Mouse (Mus musculus) cerebellum, adult 11 months (tissue): Measurements from ENCODE around the gene Tmprss3.
A peak's percentile ranks its signal among the peaks of the same experiment; 100 is the strongest.

Experiments
- DNase-seq: peaks from one replicate; pipeline ENCODE4 v3.0.0; 2022

Tmprss3 gene

DNA sequence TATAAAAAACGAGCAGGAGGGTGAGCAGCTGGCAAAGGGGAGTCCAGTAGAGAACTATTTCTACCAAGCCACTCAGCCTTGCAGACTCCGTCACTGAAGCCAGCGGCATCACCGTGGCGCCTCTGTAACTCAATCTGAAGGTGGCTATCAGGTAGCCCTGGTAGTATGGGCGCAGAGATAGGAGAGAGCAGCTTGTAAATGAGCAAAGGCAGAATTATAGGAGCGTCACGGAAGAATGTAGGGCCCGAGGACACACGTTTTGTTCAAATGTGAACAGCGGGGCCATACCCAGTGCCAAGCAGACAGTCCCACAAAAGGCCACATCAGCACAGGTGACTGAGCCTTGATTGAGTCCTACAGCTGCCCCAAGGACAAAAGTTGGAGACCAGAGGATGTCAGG lies at the start of gene Tmprss3:
Gene Tmprss3 (minus strand): TSS at position 101 of the 400 bp plus-strand sequence.
- DNase-seq, result no peak

DNA sequence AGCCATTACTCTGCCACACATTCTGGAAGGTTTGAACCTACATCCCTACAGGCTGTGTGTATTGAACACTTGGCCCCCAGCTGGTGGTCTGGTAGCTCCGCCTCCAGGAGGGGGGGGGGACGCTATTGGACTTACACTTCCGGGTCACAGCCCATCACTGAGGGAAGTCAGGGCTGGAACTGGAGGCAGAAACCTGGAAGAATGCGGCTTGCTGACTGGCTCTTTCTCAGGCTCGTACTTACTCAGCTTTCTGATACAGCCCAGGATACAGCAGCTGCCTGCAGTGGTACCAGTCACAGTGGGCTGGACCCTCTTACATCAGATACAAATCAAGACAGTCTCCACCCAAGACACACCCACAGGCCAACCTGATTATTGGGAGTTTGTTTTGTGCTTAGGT lies 48.4 kb upstream of the Tmprss3 start:
- DNase-seq, result no peak

DNA sequence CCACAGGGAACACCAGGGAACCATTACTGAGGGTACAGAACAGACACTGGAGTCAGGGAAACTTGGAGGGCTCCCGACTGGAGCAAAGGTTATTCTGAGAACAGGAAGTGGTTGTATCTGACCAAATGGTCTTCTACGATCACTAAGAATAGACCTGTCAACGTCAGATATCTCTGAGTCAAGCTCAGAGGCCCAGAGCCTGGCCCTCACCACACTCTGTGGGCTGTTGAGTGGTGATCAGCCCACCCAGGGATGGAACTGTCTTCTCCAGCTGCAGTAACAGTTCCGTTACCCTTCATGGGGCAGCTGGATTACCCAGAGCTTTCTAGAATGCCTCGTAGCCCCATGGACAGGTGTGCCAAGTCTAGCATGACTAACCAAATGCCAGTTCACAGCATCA lies 46.5 kb upstream of the Tmprss3 start:
- DNase-seq, result no peak

DNA sequence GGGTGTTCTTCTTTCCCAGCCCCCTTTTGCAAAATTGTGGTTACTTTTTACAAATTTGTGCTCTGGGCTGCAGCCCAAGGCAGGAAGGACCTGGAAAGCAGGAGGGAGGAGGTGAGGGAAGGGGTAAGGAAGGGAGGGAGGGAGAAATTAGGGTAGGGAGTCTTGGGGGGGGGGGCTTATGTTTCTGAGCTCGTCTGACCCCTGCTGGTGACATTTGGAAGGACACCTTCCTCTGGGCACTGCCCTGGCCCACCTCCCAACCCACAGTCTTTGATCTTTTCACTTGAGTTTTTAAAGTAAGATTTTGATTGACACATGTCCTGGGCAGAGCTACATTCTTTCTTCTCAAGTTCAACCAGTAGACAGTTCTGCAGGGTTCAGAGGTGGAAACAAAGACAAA lies 44.0 kb upstream of the Tmprss3 start:
- no peak for DNase-seq

- DNase-seq, result no peak
Measured at GRCm38 (mm10) chr17:31241156-31241555, 42.4 kb upstream of the Tmprss3 start.

- DNase-seq, result no peak
Measured at GRCm38 (mm10) chr17:31238234-31239020, 39.6 kb upstream of the Tmprss3 start.

- no peak for DNase-seq
Measured at GRCm38 (mm10) chr17:31235915-31236314, 37.1 kb upstream of the Tmprss3 start.

GRCm38 (mm10) chr17:31232251-31233010 lies 33.7 kb upstream of the Tmprss3 start:
- DNase-seq, result no peak

- no peak for DNase-seq
Measured at GRCm38 (mm10) chr17:31231780-31232179, 33.0 kb upstream of the Tmprss3 start.

DNA sequence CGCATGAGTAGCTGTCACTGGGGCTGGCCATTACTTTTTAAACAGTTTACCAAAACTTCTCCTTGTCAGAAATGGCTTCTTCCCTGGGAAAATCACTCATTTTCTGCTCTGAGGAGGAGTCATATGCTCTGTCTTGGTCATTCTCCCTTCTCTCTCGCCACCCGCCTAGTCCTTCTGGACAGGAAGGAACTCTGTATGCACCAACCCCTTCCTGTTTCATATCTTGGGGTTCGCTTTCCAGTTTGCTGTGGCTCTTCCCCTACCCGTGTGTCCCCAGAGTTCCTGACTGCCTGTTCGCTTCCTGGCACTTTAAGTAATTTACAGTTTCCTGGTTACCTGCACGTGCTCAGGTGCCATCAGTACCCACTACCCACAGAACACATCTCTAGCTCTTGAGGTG lies 28.2 kb upstream of the Tmprss3 start:
- no peak for DNase-seq

DNA sequence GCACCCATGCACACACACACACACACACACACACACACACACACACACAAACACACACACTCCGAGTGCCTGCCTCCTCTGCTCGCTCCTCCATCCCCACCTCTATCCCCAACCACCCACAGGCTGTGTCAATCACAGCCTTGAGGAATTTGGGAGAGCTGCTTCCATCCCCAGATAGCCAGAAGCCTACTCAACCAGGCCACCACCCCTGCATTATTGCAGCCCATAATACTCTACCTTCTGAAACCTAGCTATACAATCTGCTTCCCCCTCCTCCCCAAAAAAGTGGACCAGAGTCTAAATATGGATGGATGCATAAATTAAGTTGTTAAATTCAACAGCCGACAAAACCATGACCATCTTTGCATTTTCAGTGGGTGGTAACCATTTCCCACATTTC lies 27.6 kb upstream of the Tmprss3 start:
- no peak for DNase-seq

GRCm38 (mm10) chr17:31224591-31224990 lies 25.8 kb upstream of the Tmprss3 start:
- DNase-seq, result no peak

- DNase-seq, result no peak
Measured at GRCm38 (mm10) chr17:31223835-31224234, 25.1 kb upstream of the Tmprss3 start.

DNA sequence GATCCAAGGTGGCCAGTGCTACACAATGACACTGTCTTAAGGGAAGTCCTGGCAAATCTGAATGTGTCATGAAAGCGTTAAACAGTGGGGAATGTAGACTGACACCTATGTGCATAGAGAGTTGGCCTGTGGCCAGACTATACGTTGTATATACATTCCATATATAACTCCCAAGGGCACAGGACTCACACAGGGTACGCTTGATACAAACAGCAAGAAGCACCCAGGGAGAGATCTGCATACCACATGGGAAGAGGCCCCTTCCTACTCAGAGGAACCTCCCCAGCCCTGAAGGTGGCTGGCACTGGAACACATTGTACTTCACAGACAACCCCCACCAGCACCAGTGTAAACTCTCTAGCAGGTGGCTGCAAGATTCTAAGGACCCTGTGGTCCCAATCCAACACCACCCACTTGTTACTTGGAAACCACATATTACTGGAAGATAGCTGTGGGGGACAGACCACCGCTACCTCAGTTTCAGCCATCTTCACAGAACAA lies 24.1 kb upstream of the Tmprss3 start:
- no peak for DNase-seq

GRCm38 (mm10) chr17:31216068-31216955 lies 17.5 kb upstream of the Tmprss3 start:
- peak; percentile 4 for DNase-seq

- no peak for DNase-seq
Measured at GRCm38 (mm10) chr17:31211881-31212280, 13.1 kb upstream of the Tmprss3 start.

DNA sequence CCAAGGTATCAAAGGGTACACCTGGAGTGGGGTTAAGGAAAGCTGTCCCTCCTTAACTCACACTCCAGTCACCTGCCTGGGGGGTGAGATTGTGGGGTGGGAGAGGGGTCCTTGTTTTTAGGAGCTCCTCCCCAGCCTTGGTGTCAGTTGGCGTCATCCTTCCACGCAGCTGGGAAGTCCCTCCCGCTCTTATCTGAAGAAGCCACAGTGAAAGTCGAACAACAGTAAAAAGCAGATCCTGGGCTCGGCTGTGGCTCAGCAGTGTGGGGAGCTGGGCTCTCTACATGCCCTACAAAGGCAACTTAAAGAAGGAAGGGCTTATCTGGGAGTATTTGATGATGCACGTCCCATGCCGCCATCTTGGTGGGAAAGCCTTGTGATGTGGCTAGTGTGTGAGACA lies 11.5 kb upstream of the Tmprss3 start:
- no peak for DNase-seq

GRCm38 (mm10) chr17:31209376-31209930 lies 10.7 kb upstream of the Tmprss3 start:
- DNase-seq, result no peak

GRCm38 (mm10) chr17:31208654-31209053 lies 9.9 kb upstream of the Tmprss3 start:
- no peak for DNase-seq

DNA sequence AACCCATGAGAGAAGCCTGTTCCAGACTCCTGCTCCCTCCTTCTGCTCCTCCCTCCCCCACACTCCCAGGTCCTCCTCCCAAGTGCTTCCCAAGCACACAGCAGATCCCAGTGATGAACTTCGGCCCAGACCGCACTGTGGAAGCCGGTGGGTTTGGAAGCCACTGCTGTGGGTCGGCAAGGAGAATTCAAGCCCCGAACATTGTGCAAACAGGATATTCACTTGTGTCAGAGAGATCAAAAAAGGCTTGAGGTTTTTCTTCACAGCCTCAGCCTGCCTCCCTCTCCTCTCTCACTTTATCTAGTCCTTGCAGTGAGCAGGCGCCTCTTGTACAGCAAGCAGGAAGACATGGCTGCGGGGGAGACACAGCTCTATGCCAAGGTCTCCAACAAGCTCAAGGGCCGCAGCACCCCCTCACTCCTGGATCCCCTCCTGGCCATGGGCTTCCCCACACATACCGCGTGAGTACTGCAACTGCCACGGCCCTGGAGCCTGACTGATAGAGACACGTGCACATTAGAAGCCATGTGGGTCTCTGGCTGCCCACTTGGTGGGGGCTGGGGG lies 9.1 kb upstream of the Tmprss3 start, which contains the start of gene Ubash3a:
Gene Ubash3a (plus strand): TSS at position 103 of the 564 bp plus-strand sequence.
- DNase-seq, result no peak

DNA sequence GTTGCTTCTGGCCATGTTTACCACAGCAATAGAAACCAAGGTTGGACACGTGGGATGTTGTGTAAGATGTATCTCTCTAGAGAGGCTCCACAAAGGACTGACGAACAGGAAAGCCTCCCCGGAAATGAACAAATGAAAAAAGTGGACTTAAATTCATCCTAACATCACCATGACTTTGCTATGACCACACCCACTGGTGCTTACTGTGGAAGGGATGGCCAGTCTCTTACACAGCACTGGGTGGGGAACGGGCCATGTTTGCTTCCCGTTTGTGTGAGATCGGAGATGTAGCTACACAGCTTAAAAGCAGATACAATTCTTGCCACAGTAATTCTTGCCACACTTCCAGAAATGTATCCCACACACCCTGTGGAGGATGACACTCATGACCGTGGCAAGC lies 2.5 kb downstream of the Tmprss3 start:
- no peak for DNase-seq

- no peak for DNase-seq
Measured at GRCm38 (mm10) chr17:31195207-31195606, 3.6 kb downstream of the Tmprss3 start.
